Mouse (Mus musculus): Measurements from ENCODE around the gene Pla2g4b.

Gene Pla2g4b

DNA sequence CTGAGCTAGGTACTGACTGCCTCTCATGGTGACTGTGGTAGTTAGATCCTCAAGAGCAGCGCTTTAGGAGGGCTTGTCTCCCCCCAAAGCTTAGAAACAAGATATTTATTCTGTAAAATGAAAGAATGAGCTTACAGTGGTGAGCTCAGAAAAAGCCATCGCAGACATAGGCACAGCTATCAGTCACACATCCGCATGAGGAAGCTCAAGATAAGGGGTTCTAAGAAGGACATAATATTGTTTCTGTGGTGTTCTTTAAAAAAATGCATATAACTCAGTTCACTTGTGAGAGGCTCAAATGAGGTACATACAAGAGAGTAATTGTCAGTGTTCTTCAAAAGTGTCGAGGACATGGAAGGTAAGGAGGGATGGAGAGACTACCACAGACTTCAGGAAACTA is 17.3 kb upstream of the Pla2g4b start:
- no peak for DNase-seq (ENCODE audit: low spot score)

DNA sequence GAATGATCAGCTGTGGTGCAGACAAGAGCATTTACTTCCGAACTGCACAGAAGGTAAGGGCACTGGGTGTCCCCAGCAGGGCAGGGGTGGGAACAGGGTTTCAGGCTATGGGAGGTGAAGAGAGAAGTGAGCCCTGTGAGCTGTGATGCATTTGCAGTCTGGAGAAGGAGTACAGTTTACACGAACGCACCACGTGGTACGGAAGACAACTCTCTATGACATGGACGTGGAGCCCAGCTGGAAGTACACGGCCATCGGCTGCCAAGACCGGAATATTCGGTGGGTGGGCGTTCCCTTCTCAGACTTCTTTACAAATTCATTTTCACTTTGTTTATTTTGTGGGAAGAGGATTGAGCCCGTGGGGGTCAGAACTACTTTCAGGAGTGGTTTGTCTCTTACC is 15.6 kb upstream of the Pla2g4b start:
- DNase-seq (ENCODE audit: low spot score), result no peak

DNA sequence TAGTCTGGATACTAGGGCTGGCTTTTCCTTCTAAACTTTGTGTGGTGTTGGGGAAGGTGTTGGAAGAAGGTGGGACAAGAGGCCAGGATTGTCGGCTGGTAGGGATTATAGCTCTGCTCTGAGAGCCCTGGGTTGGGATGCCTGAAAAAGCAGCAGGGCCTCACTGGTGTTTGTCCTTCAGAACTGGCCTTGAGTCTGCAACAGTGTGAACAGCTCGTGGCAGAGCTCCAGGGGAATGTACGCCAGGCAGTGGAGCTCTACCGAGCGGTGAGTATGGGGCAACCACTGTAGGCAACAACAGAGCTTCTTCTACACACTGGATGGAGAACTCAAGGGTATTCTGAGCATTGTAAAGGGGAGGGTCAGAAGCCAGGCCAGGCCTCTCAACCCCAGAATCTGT is 8.9 kb upstream of the Pla2g4b start:
- DNase-seq (ENCODE audit: low spot score), result no peak

DNA sequence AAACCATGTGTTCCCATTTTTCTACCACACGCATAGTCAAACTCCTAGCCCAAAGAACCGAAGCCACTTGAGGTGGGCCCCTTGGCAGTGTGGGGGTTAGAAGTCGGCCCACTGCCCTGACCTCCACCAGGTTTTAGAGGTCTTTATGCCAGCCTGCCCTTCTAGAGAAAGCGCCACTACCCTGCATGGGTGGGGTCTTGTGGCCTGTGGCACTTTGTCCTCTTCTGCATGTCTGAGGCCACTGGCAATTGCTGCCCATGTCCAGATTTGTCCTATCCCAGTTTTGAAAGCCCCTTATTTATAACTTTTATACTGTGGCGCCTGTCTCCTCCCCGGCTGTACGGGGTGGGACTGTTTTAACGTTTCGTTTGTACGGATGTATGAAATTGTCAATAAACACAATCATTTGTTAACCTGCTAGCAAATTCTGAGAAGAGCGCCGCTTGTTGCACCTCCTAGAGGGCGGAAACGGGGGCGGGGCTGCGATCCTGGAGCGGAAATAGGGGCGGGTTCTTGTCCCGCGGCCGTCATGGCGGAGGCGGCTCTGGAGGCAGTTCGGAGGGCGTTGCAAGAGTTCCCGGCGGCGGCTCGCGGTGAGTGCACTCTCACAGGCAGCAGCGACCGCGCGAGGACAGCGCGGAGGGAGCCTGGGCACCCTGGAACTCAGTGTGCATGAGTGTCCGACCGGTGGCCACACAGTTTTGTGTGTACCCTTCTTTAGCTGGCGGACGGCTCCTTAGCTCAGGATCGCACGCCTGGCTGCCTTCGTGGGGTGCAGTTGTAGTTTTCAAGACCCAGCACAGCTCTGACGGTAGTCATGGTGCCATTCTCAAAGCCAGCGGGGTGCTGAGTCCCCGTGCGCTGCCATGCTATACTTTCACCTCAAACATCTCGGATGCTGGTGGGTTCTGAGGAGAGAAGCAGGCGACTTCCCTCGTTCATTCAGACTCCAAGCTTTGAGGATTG is 6.0 kb upstream of the Pla2g4b start, which contains the start of the genes Jmjd7 and Gm28042:
Jmjd7 (plus strand) TSS at position 500 of the 966 bp plus-strand sequence.
Gm28042 (plus strand) TSS at position 510 of the 966 bp plus-strand sequence.
- DNase-seq (ENCODE audit: low spot score), result peak; percentile 70

DNA sequence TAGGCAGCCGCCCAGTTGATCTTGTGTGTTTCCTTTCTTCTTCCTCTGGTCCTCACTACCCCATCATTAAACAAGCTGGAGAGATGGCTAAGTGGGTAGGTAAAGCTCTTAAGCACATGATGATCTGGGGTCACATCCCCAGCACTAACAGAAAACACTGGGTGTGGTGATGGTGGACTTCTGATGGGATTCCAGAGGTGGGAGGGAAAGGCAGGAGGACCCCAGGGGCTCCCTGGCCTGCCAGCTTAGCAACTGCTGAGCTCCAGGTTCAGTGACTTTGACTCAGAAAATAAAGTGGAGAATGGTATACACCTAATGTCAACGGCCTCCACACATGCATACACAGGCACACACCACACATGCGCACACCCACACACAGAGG is 5.3 kb upstream of the Pla2g4b start:
- no peak for DNase-seq (ENCODE audit: low spot score)

DNA sequence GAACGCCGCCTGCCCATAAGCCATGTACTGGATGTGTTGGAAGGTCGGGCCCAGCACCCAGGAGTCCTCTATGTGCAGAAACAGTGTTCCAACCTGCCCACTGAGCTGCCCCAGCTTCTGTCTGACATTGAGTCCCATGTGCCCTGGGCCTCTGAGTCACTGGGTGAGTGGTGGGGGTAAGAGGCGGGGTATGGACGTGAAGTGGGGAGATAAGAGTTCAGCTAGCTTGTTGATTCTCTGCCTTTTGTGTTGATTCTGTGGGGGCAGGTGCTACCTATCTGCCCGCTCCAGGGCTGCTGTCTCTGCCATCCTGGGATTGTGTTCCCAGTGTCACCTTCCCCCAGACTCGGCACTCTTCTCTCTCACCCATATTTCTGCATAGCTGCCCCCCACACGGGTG is 2.8 kb upstream of the Pla2g4b start:
- no peak for DNase-seq (ENCODE audit: low spot score)

DNA sequence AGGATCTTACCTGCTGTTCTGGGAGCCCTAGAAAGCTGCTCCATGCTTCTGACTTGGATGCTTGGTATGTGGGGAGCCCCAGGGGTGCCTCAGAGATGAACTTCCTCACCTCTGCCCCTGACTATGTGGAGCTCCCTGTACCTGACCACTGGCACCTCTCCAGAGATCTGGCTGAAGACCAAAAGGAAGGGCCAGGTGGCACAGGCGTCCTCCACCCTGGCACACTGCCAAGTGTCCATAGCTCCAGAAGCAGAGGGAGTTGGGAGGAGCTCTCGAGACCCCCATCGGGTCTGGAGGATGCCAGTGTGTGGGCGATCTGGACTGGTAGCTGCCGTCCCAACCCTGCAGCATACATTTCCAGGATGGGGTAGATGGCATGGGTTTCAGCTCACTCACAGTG is 509 bp downstream of the Pla2g4b start:
- no peak for DNase-seq (ENCODE audit: low spot score)

DNA sequence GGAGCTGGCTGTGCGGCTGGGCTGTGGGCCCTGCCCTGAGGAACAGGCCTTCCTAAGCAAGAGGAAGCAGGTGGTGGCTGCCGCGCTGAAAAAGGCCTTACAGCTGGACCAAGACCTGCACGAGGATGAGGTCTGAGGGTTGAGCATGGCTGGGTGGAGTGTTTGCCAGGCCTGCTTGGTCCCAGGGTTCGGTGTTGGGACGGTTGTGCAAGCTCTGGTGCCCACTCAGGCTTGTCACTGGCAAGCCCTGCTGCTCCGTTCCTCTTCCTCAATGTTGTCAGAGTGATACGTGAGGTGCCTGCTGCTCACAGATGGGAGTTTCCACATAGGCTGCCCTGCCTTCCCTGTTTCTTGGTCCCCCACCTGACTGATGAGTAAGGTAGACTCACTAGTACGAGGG is 4.5 kb downstream of the Pla2g4b start:
- no peak for DNase-seq (ENCODE audit: low spot score)

DNA sequence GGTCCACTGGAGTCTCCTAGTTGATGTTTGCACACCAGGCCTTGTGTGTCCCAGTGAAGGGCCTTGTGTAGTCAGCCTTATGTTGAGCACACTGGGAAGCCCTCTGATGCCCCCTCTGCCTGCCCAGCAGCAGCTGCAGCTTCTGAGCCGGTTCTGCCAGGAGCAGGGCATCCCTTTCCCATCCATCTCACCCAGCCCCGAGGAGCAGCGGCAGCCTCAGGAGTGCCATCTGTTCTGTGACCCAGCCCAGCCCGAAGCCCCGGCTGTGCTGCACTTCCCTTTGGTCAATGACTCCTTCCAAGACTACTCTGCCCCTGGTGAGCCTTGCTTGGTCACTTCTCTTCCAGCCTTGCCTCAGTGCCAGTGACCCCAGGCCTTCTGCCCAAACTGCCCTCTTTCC is 7.8 kb downstream of the Pla2g4b start:
- no peak for DNase-seq (ENCODE audit: low spot score)

DNA sequence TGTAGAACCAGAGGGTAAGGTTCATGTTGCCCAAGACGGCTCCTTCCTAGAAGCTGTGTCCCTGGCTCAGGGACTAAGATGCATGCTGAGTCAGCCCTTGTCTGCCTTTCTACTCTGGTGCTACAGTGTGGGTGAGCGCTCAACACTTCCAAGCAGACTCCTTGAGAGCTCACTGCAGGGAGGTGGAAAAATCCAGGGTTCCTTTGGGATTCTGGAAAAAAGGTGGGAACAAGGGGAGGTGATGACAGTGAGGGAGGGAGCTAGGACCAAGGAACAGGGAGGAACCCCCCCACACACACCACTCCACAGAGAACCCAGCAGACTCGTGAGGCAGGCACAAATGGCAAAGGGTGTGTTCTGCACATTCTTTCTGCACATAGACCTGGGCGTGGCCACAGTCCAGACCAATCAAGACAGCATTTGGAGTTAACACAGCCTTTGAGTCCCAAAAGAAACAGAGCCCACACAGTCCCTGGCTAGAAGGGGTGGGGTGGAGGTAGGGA is 10.9 kb downstream of the Pla2g4b start:
- no peak for DNase-seq (ENCODE audit: low spot score)

DNA sequence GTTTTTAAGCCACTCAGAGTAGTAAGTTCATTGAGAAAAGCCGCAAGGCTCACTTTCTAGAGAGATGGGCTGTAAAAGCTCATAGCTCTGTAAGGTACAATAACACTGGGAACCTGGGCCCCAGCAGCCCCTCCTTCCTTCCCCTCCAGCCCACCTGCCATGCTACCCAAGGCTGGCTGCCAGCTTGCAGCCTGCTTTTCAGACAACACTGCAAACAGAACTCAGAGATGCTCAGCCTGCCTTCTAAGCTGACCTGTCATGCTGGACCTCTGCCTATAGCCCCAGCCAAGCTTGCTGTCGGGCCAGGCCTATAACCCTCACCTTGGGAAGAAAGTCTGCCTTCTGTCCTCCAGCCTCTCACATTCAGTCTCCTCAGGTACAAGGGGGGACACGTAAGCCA is 11.5 kb downstream of the Pla2g4b start:
- no peak for DNase-seq (ENCODE audit: low spot score)

DNA sequence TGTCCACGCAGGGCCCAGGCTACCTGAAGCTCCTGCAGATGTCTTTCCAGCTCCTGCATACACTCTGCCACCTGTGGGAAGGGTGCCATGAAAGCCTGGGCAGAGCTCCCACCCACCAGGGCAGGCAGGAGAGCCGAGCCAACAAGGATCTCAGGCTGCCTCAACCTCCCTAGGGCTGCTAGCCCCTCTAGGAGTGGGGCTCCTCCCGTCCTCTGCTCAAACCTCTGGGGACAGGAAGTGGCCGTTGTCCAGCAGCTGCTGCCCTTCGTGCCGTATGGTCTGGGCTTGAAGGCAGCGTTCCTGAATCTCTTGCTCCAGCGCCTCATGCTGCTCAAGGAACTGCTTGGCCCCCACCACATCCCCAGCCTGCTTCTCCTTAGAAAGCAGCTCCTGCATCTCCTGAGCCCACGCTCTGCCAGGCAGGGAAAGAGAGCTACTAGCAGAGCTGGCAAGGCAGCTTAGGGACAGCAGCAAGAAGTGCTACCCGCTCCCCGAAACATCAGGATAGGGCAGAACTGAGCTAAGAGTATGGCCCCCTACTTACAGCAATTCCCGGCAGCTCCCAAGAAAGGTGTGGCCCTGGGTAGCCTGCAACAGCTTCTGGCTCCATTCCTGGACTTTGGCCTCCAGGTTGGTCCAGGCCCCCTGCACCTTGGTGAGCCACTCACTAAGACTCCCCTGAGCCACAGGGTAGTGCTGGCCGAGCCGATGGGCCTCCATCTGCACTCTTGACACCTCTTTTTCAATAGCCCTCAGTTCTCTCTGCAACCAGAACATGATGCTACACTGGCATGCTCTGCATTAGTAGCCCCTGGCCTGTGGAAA is 13.5 kb downstream of the Pla2g4b start:
- no peak for DNase-seq (ENCODE audit: low spot score)

DNA sequence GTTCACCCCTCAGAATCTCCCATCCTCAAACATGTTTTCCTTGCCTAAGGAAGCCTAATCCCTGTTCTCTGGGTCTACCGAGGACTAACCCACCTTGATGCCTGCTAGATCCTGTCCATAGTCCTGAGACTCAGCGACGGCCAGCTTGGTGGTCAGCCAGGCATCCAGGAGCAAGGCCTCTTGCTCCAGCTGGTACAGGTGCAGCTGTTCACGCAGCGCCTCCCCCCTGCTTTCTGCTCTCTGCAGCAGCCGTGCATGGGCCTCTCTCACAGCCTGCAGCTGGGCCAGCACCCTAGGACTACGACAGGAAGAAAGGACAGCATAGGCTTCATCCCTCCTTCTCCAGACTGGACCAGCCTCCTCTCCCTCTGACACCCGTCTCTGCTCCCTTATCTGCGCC is 15.0 kb downstream of the Pla2g4b start:
- no peak for DNase-seq (ENCODE audit: low spot score)

DNA sequence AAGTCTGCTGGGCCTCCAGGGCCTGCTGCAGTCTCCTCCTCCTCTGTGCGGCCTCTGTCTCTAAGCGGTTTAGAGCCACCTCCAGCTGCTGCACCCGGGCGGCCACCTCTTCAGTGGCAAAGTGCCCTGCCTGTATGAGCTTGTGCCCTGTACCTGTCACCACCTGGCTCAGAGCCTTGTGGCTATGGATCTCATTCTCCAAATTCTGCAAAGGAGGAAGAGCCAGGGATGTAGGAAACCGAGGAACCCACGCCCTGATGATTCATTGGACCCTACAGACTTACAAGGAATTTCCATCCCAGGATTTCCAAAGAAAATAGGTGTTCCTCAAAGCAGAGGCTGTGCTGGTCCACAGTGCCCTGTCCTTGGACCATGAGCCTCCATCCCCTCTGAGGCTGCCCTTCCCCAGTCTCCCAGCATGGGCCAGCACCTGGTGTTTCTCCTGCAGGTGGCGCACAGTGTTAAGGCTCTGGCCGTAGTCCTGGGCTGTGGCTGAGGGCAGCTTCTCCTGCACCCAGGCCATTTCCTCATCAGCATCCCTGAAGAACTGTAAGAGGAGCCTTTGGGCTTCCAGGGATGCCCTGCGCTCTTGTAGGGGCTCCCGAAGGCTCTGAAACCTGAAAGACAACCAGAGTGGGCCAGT is 16.5 kb downstream of the Pla2g4b start:
- DNase-seq (ENCODE audit: low spot score), result no peak

DNA sequence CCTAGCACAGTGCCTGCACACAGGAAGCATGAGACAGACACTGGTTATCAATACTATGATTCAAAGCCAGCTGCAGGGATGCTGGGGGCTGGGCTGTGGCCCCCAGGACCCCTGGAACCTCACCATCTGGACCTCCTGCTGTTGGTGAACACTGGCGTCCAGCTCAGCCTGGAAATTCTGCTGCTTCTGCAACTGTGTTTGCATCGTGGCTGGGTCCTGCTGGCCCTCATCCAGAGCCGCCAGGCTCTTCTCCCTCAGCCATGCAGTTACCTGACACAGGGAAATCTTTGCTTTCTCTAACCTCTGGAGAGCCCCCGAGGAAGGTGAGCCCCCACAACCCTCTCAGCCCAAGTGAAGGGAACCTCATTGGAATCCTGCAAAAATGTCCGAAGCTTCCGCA is 18.2 kb downstream of the Pla2g4b start:
- no peak for DNase-seq (ENCODE audit: low spot score)

DNA sequence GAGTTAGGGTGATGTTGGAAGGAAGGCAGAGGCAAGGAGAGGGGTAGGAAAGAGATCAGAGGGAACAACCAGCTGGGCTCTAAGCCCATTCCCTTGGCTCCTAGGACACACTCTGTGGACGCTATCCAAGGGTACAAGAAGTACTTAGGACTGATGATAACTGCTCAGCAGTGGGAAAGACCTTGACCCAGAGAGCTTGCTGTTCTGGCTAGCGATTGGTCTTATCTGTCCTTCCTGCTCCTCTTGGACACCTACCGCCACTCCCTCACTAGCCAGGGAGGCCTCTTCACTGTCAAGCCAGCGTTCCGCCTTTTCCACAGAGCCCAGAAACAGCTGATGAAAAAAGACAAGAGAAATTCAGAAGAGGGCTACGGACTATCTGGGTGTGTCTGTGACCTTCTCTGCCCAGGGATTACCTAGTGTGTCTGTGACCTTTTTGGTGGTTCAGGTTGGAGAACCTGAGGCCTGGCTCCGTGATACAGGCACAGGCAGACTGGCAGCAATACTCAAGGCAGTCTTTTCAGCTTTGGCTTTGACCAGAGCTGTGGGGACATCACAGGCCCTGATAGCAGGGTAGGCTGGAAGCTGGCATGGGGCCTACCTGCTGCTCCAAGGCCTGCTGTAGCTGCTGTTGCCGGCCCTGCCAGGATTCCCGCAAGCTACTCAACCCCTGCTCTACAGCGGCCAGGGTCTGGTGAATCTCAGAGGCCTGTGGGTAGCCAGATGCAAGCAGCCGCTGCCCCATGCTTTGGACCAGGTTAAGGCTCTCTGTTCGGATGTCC is 21.7 kb downstream of the Pla2g4b start:
- DNase-seq (ENCODE audit: low spot score), result no peak

DNA sequence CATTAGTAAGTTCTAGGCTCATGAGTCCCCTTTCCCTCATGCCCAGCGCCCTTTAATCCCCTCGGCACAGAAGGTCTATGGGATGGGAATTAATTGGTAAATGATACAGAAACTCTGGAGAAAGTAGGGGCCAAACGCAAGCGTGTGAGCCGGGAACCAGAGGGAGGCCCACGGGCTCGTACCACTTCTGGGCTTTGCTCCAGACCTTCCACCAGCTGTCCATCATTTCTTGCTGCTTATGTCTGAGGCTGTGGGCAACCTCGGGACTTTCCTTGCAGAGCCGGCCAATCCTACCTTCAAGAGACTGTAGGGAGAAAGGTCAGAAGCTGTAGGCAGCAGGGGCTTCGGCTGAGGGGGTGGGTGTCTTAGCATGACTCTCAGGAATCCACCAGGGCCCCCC is 22.7 kb downstream of the Pla2g4b start:
- no peak for DNase-seq (ENCODE audit: low spot score)

DNA sequence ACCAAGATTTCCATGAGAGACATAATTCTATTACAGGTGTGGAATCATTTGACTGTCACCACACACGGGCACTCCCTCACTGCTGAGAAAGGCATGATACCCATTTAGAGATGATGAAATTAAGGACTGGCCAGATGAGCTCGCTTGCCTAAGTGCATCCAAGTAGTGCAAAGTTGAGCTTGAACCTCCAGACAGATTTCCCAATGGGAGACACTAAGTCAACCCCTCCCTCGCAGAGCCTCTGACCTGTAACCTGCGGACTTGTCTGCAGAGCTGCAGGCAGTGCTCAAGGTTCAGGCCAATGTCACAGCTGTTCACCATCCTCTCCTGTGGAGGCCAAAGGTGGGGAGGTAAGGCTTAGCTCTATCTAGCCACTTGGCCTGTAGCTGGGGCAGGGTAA is 25.6 kb downstream of the Pla2g4b start:
- DNase-seq (ENCODE audit: low spot score), result no peak

DNA sequence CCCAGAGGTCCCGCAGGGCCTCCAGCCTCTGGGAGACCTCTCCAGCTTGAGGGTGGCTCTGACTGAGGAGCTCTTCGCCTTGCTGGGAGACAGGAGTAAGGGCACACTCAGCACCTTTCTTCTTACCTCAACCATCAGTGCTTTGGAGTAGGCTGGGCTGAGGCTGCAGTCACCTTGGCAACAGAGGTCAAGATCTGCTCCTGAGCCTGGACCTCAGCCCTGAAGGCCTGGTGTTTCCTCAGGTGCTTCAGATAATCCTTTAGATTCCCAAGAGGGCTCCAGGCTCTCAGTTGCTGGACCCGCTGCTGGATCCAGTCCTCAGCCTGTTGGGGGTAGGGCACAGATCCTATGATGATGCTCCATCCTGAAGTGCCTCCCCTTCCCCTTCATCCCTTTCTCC is 26.2 kb downstream of the Pla2g4b start:
- DNase-seq (ENCODE audit: low spot score), result no peak

DNA sequence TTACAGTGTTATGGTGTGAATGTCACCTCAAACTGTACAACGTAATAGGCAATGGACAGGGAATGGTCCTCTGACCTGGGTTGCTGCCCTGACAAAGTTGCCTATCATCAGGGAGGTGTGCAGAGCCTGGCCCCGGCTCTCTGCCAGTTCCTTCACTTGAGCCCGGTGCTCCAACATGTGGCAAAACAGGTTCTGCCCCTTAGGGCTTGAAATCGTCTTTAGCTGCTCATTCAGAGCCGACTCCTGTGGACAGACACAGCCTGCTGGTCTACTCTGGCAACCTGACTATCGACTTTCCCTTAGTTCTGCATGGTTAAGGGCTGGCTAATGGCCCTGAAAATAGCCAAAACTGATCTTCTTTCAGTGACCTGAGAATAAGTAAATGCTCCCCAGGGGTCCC is 27.0 kb downstream of the Pla2g4b start:
- no peak for DNase-seq (ENCODE audit: low spot score)

DNA sequence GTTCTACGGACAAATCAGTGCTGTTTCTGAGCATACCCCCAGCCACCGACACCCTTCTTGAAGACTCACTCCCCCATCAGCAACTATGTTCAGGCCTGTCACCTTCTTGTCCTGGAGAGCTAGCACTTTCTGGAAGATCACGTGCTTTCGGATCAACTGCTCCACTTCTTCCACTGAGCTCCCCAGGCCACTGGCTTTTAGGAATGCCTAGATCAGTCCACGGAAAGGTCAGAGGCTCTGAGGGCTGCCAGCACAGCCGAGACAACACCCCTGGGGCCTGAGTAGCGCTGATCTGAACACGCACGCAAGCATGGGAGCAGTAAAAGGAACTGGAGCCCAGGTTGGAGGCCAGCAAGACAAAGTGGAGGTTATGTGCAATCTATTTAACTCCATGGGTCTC is 27.4 kb downstream of the Pla2g4b start:
- no peak for DNase-seq (ENCODE audit: low spot score)

DNA sequence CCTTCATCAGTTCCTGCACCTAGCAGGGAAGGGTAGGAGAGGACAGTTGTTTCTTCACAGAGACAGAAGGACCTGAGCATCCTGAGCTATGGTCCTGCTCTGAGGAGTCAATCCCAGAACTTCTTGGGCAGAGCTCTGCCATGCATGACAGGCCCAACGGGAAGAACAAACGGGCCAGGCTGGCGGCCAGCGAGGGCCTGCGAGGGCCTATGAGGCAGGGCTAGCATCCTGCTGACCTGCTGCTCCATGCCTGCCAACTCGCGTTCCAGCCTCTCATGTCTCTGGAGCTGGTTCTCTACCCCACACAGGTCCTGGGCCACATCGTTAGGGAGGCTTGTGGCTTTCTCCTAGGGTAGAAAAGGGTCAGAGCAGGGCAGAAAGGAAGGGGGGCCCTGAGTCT is 29.0 kb downstream of the Pla2g4b start:
- DNase-seq (ENCODE audit: low spot score), result no peak

Measured in urinary bladder, postnatal 10 days (tissue).